In genomic region chr4:54371418-54371957, GRCm38 (mm10) we compare ENCODE assay signal across 13 mouse cellular contexts.
DNase-seq lines count a peak whose midpoint lies in the region; ATAC-seq and TF ChIP-seq lines count a peak whose summit lies in the region.
"Had no signal": no experiment of that assay in that cellular context is flagged by ENCODE, and none has a peak within 500 bp of the region (broad histone marks: within the 10 kb centered on the region; RNA-seq: fewer than 3 reads in every experiment).

No protein-coding gene starts in this region.

- H3K27ac ChIP-seq in embryonic facial prominence, embryonic 14.5 days (replicated peaks; ENCODE audit: low read depth, low read length), result no peak overlapping the region
- no peak overlapping the region for H3K27ac ChIP-seq in hindbrain, postnatal 0 days
- no peak overlapping the region for H3K27ac ChIP-seq in limb, embryonic 10.5 days
- H3K27ac ChIP-seq: heart, embryonic 13.5 days; limb, embryonic 15.5 days had no signal

- H3K9me3 ChIP-seq in embryonic facial prominence, embryonic 14.5 days (ENCODE audit: control insufficient read depth, low read length), result no peaks in the 10 kb centered on the region
- no peaks in the 10 kb centered on the region for H3K9me3 ChIP-seq in hindbrain, postnatal 0 days (ENCODE audit: low read length)
- no peaks in the 10 kb centered on the region for H3K9me3 ChIP-seq in limb, embryonic 10.5 days (replicated peaks)
- H3K9me3 ChIP-seq: heart, embryonic 13.5 days; limb, embryonic 15.5 days had no signal

- H3K9ac ChIP-seq in embryonic facial prominence, embryonic 14.5 days (ENCODE audit: low read depth, low read length), result no peak overlapping the region
- no peak overlapping the region for H3K9ac ChIP-seq in hindbrain, postnatal 0 days (replicated peaks; ENCODE audit: low read length)
- H3K9ac ChIP-seq: heart, embryonic 13.5 days; limb, embryonic 15.5 days had no signal

- H3K4me2 ChIP-seq in embryonic facial prominence, embryonic 14.5 days (ENCODE audit: low read depth, low read length), result no peak overlapping the region
- H3K4me2 ChIP-seq in hindbrain, postnatal 0 days (ENCODE audit: low read depth, low read length), result 0 out of 2 replicates have a peak overlapping the region, but pooled peaks have one; percentile 6
- H3K4me2 ChIP-seq: heart, embryonic 13.5 days; limb, embryonic 15.5 days had no signal

- H3K36me3 ChIP-seq in embryonic facial prominence, embryonic 14.5 days (ENCODE audit: control insufficient read depth, insufficient read depth, low read length), result no peaks in the 10 kb centered on the region
- H3K36me3 ChIP-seq in hindbrain, postnatal 0 days (ENCODE audit: insufficient read depth, low read length), result no peaks in the 10 kb centered on the region
- no peaks in the 10 kb centered on the region for H3K36me3 ChIP-seq in limb, embryonic 10.5 days
- H3K36me3 ChIP-seq: G1E; heart, embryonic 13.5 days; limb, embryonic 15.5 days had no signal

- DNase-seq in cerebellum, postnatal 36 days, result no peak
- DNase-seq in Muller cell, postnatal 12 days (ENCODE audit: inconsistent ontology term), result peak; percentile 27
- peak; percentile 36 for DNase-seq in embryonic facial prominence, embryonic 14.5 days (ENCODE audit: low spot score)
- peak; percentile 72 for DNase-seq in hindbrain, postnatal 0 days (ENCODE audit: low spot score)
- DNase-seq in urinary bladder, adult 2 months (ENCODE audit: low spot score), result no peak
- DNase-seq in limb, embryonic 10.5 days (ENCODE audit: low spot score), result no peak
- DNase-seq: kidney, adult 2 months; lung, postnatal 4 days had no signal

- ATAC-seq in cerebellum, adult (ENCODE audit: insufficient number of reproducible peaks, low FRiP score, low TSS enrichment), result 0 out of 2 replicates have a peak, but pooled peaks have one; percentile 13
- no peak for ATAC-seq in embryonic facial prominence, embryonic 14.5 days (ENCODE audit: low read depth)
- ATAC-seq in hindbrain, postnatal 0 days, result peak; percentile 84
- no peak for ATAC-seq in granulocyte monocyte progenitor cell, adult 5-6 weeks (replicated peaks; ENCODE audit: poor library complexity, severe bottlenecking)

- no peak for TF ChIP-seq CTCF in hindbrain, postnatal 0 days (IDR thresholded peaks at IDR 0.05; ENCODE audit: low read depth)

- no peaks in the 10 kb centered on the region for H3K27me3 ChIP-seq in embryonic facial prominence, embryonic 14.5 days (replicated peaks; ENCODE audit: control insufficient read depth, insufficient read depth, low read length)
- no peaks in the 10 kb centered on the region for H3K27me3 ChIP-seq in hindbrain, postnatal 0 days (ENCODE audit: insufficient read depth, low read length)
- no peaks in the 10 kb centered on the region for H3K27me3 ChIP-seq in limb, embryonic 10.5 days (ENCODE audit: low read depth, poor library complexity, severe bottlenecking)
- H3K27me3 ChIP-seq: heart, embryonic 13.5 days; limb, embryonic 15.5 days had no signal

- 16% methylated on average over 7 of the region's 7 CpGs for WGBS in embryonic facial prominence, embryonic 14.5 days
- WGBS in hindbrain, postnatal 0 days, result 13% methylated on average over 7 of the region's 7 CpGs
- 65% methylated on average over 7 of the region's 7 CpGs for WGBS in limb, embryonic 10.5 days

- H3K4me1 ChIP-seq in embryonic facial prominence, embryonic 14.5 days (ENCODE audit: control insufficient read depth, insufficient read depth, low read length), result peaks cover 22% of the 10 kb centered on the region
- no peaks in the 10 kb centered on the region for H3K4me1 ChIP-seq in hindbrain, postnatal 0 days (ENCODE audit: insufficient read depth, low read length)
- H3K4me1 ChIP-seq in limb, embryonic 10.5 days, result peaks cover 21% of the 10 kb centered on the region

- H3K4me3 ChIP-seq in embryonic facial prominence, embryonic 14.5 days (ENCODE audit: low read depth, low read length), result no peak overlapping the region
- H3K4me3 ChIP-seq in hindbrain, postnatal 0 days (ENCODE audit: low read length), result no peak overlapping the region
- no peak overlapping the region for H3K4me3 ChIP-seq in limb, embryonic 10.5 days
- H3K4me3 ChIP-seq: heart, embryonic 13.5 days; limb, embryonic 15.5 days had no signal

Comparison
In these comparisons a context has a peak if more than half of its experiments do, and no peak if none do; other contexts are left out.
1. ATAC-seq: peak in cerebellum, adult (single experiment) and hindbrain, postnatal 0 days (single experiment); none in embryonic facial prominence, embryonic 14.5 days (single experiment) and granulocyte monocyte progenitor cell, adult 5-6 weeks (single experiment).
2. DNase-seq: peak in Muller cell, postnatal 12 days (single experiment), embryonic facial prominence, embryonic 14.5 days (single experiment) and hindbrain, postnatal 0 days (single experiment); none in cerebellum, postnatal 36 days (0 of 2), urinary bladder, adult 2 months (single experiment) and limb, embryonic 10.5 days (single experiment).